Mouse (Mus musculus): ENCODE measurements at regions not wholly inside any gene's neighbourhood (a gene's known extent, or its start where the extent isn't known, plus 50 kb on each side); places are given as distances from the start of the nearest gene placed in this dataset.

DNA sequence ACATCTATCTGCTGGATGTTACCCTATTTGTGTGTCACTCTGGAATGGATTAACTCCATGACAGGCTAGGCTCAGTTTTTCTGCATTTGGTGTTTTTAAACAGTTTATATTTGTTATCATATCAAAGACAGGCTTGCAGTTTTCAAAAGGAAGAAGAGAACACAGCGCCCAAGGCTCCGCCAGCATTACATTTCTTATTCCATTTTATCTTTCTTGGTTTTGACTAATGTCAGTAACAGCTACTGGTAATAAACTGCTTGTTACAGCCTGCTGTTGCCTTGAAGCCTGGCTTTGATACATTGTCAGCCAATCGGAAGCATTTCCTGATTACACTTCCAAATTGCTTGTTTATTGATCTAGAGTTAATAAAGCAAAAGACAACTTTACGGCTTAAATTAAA lies 219.4 kb upstream of the Mdfic start:
- no peak for DNase-seq (ENCODE audit: low read depth, low spot score)

DNA sequence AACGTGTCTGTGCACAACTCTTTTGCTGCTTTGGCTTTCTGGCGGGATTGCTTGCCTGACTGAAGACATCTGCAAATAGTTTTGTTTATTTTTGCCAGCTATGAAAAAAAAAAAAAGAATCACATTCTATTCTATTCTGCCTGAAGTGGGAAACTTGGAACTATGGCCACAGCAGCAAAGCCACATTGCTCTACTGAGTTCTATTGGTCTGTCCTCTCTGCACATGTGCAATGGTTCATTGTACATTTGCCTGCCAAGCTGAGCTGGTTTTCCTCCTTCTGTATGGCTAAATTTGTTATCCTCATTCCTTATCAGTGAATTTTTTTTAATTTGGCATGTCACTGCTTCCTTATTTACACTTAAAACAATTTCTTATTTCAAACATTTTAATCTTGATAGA lies 211.1 kb upstream of the Mdfic start:
- no peak for DNase-seq (ENCODE audit: low read depth, low spot score)

DNA sequence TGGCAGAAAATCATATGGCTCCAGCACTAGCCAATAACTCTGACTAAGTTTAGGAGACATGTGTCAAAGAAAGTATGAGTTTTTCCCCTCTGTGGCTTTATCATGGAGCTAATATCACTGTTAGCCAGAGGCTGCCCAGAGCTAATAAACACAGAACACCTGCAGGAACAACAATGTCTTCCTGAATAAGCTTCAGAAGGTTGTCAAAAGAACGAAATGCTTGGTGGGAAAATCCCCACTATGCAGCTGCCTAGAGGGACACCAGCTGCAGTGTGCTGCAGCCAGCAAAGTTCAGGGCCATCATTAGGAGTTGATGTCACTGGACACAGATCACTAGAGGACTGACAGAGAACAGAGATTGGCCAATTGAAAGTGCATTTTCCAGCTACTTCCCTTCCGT lies 183.2 kb upstream of the Mdfic start:
- DNase-seq (ENCODE audit: low read depth, low spot score), result no peak

DNA sequence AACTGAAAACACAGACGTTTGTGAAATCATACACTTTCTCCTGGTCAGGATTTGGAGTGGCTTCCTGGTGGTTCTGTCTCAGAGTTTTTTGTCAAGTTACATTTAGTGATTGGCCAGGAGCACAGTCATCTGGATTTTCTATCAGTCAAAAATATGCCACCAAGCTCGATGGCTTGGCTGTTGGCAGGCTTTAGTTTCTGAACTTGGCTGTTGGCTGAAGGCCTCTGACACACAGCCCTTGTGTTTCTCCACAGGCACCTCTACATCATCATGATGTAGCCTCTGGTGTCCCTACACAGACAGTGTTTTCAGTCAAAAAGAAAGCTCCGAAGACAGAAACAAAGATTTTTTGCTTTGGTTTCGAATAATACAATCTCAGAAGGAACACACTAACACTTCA lies 178.5 kb upstream of the Mdfic start:
- no peak for DNase-seq (ENCODE audit: low read depth, low spot score)

DNA sequence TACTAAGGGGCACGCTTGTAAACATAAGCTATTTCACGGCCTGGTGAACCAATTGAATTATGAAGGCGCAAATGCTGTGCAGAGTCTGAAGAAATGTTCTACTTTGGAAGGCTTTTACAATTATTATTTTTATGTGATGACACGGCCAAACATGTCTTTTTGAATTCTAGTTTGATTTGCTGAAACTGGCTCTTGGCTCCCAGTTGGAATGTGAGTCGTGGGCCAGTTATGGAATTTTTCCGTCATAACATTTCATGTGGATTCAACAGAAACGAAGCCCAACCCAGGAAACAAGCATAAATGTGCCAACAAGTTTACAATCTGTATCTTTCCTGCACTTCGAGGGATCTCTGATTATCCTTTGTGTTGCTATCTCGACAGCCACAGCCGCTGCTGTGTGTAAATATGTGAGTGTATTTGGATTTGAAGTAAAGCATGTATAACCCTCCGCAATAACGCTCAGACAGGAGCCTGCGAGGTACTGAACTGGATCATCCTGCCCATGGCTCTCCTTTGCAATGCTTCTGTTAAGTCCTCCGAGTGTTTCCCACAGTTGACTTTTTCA lies 176.9 kb upstream of the Mdfic start:
- DNase-seq (ENCODE audit: low read depth, low spot score), result no peak

DNA sequence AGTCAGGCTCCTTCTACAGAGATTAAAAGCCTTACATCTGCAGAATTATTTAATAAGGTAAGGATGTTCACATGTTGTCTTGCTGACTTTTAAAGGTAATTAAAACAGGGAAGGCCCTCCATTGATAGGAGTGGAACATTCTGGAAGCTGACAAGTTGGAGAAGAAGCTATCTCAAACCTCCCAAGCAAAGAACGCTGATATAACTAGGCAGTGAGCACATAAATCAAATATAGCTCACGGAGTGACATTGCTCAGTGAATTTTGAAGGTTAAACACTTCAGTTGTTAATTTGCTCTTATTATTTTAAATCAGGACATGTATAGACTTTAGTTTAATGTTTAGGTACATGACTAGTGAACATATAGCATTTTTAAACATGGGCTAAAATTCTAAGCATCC lies 171.6 kb upstream of the Mdfic start:
- DNase-seq (ENCODE audit: low read depth, low spot score), result no peak

DNA sequence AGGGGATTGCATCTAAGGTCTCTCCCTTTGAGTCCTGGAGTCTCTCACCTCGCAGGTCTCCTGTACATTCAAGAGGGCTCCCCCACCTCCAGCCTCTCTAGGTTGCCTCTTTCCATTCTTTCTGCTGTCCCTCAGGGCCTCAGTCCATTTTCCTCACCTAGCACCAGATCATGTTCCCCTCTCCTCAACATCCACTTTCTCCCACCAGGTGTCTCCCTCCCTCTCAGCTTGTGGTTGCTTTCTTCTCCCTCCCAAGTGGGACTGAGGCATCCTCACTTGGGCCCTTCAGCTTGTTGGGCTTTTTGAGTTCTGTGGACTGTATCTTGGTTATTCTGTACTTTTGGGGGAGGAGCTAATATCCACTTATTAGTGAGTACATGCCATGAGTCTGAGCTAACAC lies 127.7 kb upstream of the Mdfic start:
- no peak for DNase-seq (ENCODE audit: low read depth, low spot score)

DNA sequence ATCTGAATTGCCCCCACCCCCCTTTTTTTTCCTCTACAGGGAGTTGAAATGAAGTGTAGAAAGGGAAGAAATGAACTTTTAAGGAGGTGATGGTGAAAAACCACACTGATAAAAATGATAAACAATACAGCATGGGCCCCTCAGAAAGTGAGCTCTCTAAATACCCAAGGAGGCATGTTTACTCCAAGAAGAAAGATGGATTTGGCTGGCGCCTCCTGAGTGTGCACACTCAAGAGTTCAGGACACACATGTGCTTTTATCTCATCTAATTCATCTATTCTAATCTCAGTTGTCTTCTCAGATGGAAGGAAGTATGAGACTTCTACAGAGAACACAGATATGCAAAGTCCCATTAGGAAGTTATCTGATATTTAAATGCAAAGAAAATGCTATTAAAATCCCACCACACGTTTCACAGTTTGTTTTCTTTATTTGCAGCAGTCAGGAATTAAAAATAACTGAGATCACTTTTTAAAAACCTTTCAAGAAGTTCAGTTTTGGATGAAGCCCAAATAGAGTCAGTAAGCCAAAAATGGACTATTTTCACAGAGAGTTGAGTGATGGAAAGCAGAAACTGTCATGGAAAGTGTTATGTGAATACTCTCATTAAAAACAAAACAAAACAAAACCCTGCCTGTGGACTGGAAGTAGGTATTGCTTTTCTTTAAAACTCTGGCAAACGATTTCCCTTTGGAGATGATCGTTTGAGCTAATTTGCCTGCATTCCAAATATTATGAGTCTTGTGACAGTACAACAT lies 123.1 kb upstream of the Mdfic start:
- DNase-seq (ENCODE audit: low read depth, low spot score), result no peak

DNA sequence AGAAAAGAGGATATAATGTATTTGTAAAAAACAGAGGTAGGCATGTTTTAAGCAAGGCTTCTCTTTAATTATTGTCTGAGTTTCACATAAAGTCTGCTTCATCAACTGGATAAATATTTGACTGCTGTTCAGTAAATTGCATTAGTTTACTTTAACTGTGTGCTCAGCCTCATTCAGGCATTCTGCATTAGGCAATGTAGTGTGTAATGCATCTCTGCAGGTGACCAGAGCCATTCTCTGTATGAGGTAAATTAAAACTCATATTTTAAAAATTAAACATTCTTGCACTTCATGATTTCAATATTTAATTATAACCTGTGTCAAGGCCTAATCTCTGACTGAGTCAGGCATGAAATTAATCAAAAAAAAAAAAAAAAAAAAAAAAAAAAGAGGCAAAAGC lies 110.3 kb upstream of the Mdfic start:
- DNase-seq (ENCODE audit: low read depth, low spot score), result no peak

DNA sequence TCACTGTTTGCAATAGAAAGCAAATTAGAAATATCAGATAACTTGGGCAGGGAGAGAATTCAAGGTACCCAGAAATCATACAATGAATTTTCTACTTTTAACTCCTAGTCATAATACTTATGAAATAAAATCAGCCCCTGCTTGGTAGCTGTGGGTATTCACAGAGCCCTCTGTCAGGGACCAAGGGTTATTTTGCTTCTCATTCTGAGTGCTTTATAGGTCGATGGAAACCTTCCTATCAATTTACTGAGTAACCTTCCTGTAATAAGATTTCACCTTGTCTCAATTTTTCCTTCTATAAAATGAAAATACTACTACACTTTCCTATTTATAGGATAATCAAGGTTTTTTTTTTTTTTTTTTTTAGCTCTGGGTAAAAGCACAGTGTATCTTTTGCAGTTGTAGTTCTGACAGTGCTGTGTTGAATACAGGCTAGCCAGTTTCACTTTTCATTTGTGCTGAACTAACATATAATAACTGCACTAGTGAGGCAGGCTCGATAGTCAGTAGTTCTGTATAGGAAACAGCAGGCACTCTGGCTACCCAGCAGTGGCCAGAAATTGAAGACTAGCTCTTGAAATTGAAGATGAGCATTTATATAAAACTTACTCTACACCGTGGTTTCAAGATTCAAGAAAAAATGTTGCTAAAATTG lies 94.4 kb upstream of the Mdfic start:
- no peak for DNase-seq (ENCODE audit: low read depth, low spot score)

DNA sequence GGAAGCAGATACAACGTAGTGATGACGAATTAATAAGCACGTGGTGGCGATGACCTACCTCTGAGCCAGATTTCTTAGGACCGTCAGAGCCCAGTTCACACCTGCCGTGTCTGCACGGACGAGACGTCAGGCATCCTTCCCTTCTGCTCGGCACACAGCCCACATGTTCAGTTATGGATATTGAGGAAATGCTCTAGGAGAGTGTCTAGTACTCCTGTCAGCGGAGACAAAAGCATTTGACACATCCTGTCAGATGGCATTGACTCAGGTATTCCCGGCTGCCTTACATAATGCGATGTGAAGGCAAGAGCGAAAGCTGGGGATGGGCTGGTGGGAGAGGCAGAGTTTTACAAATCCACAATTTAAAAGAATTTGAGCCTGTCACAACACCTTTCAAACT lies 81.9 kb upstream of the Mdfic start:
- DNase-seq (ENCODE audit: low read depth, low spot score), result peak; percentile 3

DNA sequence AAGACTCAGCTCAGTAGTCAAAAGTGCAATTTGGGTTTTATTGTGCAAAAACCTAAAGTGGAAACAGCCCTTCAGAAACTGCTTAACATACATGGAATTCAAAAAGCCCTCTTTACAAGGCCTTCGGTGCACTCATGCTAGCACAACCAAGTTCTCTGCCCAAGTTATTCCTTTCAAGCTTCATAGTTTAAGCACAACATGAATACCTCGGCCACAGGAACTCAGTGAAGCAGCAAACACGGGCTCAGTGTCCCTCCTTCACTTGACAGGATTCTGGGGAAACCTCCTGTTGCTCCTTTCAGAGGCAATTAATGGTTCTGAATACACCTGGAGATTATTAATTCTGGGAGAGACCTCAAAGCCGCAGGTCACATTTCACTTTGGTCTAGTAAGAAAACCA lies 81.1 kb upstream of the Mdfic start:
- DNase-seq (ENCODE audit: low read depth, low spot score), result no peak

DNA sequence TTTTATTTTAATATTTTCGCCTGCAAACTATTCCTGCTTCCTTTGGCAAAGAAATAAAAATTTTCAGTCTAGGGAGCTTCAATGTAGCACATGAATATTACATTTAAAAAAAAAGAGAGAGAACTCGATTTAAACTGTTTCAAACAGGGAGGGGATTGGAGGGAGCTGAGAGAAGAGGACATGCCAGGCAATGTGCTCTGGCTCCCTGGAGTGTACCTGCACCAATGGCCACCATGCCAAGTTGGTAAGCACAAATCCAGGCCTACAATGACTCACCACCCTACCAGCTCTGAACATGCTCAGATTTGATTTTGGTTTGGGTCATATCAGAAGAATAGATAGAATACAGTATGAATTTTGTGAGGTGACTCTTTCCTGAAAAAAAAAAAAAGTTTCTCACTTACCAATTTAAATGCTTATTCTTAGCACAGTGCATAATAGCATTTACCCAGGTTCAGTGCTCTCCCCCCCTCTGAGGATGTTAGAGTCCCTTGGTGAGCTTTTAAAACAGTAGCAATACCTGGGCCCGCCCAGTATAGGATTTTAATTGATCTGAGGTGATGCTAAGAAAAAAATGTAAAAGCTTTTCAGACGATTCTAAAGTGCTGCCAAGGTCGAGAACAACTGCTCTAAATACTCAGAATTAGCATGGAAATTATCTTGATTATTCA lies 80.5 kb upstream of the Mdfic start:
- no peak for DNase-seq (ENCODE audit: low read depth, low spot score)

DNA sequence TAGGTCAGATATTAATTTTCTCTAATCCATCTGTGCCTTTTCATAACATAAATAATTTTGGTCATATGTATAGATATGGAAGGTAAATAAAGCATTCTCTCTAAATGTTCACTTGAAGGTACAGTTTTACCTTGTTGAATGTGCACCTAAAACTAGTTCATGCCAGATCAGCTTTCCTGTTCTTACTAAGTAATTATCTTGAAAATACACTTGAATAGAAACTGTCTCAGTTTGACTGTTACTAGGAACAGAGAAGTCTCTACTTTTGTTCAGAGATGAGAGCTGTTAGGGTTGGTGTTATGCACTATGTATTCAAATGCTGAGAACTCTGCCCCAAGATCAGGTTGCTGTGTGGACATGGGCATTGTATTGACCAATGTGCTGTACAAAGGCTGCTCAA lies 76.2 kb upstream of the Mdfic start:
- DNase-seq (ENCODE audit: low read depth, low spot score), result no peak

DNA sequence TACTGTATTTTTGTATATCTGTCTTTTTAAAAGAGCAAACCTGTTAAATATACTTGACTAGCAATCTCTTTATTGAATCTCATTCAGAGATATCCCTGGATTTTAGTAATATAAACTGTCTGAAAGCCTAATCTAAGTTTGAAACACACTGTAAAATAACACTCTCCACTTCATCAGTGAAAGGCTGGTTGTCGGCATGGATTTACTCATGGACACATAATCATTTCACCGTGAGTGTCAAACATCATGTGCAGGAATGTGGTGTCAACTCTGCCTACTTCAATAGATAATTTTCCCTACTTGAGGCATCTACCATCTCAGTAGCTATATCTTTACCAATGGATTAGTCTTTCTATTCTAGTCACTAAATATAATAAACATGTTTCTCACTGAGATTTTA lies 73.0 kb upstream of the Mdfic start:
- DNase-seq (ENCODE audit: low read depth, low spot score), result no peak
